In genomic region chr13:119318358-119318757, GRCm38 (mm10) we compare ENCODE assay signal across 11 mouse cellular contexts.
A peak's percentile ranks its signal among the peaks of the same experiment; 100 is the strongest.
DNase-seq lines count a peak whose midpoint lies in the region; ATAC-seq and TF ChIP-seq lines count a peak whose summit lies in the region.
"Had no signal": no experiment of that assay in that cellular context is flagged by ENCODE, and none has a peak within 500 bp of the region (broad histone marks: within the 10 kb centered on the region; RNA-seq: fewer than 3 reads in every experiment).

No protein-coding gene starts in this region.

- no peaks in the 10 kb centered on the region for H3K27me3 ChIP-seq in hindbrain, postnatal 0 days (ENCODE audit: insufficient read depth, low read length)
- no peaks in the 10 kb centered on the region for H3K27me3 ChIP-seq in hindbrain, embryonic 12.5 days
- H3K27me3 ChIP-seq in Patski, result no peaks in the 10 kb centered on the region

- H3K4me1 ChIP-seq in hindbrain, postnatal 0 days (ENCODE audit: insufficient read depth, low read length), result no peaks in the 10 kb centered on the region
- H3K4me1 ChIP-seq in hindbrain, embryonic 12.5 days, result no peaks in the 10 kb centered on the region
- no peaks in the 10 kb centered on the region for H3K4me1 ChIP-seq in lung, adult 2 months (ENCODE audit: control insufficient read depth, insufficient read depth, low read length)

- H3K4me3 ChIP-seq in hindbrain, postnatal 0 days (ENCODE audit: low read length), result no peak overlapping the region
- H3K4me3 ChIP-seq in hindbrain, embryonic 12.5 days, result no peak overlapping the region
- H3K4me3 ChIP-seq in lung, adult 2 months (replicated peaks; ENCODE audit: extremely low read depth, low read depth, low read length), result no peak overlapping the region

- POLR2A ChIA-PET in Patski (lab: Charles Lee), result no interaction called here

- in situ Hi-C loops in Patski (cut with MboI; ENCODE audit: low pct_unique_long_range_greater_than_20kb), result no loop called here

- H3K36me3 ChIP-seq in hindbrain, postnatal 0 days (ENCODE audit: insufficient read depth, low read length), result no peaks in the 10 kb centered on the region
- no peaks in the 10 kb centered on the region for H3K36me3 ChIP-seq in hindbrain, embryonic 12.5 days

- DNase-seq in hindbrain, postnatal 0 days (ENCODE audit: low spot score), result peak; percentile 47
- DNase-seq in lung, postnatal 10 days, result peak; percentile 25
- no peak for DNase-seq in lung, adult 2 months
- DNase-seq in Patski (ENCODE audit: low read depth, low spot score), result no peak
- DNase-seq in spleen, postnatal 10 days (ENCODE audit: low spot score in 2 of 2), result no peak
- no peak for DNase-seq in kidney, postnatal 14 days
- DNase-seq: cerebellum, adult 2 months; liver; spleen, adult 18-20 months had no signal

- H3K27ac ChIP-seq in hindbrain, postnatal 0 days, result no peak overlapping the region
- H3K27ac ChIP-seq in hindbrain, embryonic 12.5 days, result no peak overlapping the region

- TF ChIP-seq CTCF in hindbrain, postnatal 0 days (IDR thresholded peaks at IDR 0.05; ENCODE audit: low read depth), result peak; percentile 74
- no peak for TF ChIP-seq CTCF in lung, adult 2 months (IDR thresholded peaks at IDR 0.05; ENCODE audit: insufficient read depth, low read length)
- peak; percentile 61 for TF ChIP-seq CTCF in Patski (IDR thresholded peaks at IDR 0.05)

- CTCF ChIA-PET in Patski (lab: Charles Lee), result interaction anchor here (1.0 to 1.2 kb wide), 3 partner anchors 24 to 915 kb away, joined by 3 read pairs; no protein-coding TSS in a partner anchor

- no peak overlapping the region for H3K9ac ChIP-seq in hindbrain, postnatal 0 days (replicated peaks; ENCODE audit: low read length)
- no peak overlapping the region for H3K9ac ChIP-seq in hindbrain, embryonic 12.5 days

- ATAC-seq in hindbrain, postnatal 0 days, result no peak
- no peak for ATAC-seq in hindbrain, embryonic 12.5 days (ENCODE audit: low FRiP score)
- no peak for ATAC-seq in Patski
- ATAC-seq in megakaryocyte progenitor cell, adult 5-6 weeks (replicated peaks; ENCODE audit: poor library complexity), result peak; percentile 76

- no peak for TF ChIP-seq POLR2A in lung, adult 2 months (IDR thresholded peaks at IDR 0.05; ENCODE audit: borderline replicate concordance, extremely low read depth, low read depth, low read length)

- WGBS in hindbrain, postnatal 0 days, result 88% methylated on average over 1 of the region's 1 CpGs
- WGBS in hindbrain, embryonic 12.5 days, result 96% methylated on average over 1 of the region's 1 CpGs
- 93% methylated on average over 1 of the region's 1 CpGs for WGBS in lung, adult 2 months

- no peaks in the 10 kb centered on the region for H3K9me3 ChIP-seq in hindbrain, postnatal 0 days (ENCODE audit: low read length)
- no peaks in the 10 kb centered on the region for H3K9me3 ChIP-seq in hindbrain, embryonic 12.5 days (replicated peaks)

- no peak overlapping the region for H3K4me2 ChIP-seq in hindbrain, postnatal 0 days (ENCODE audit: low read depth, low read length)
- no peak overlapping the region for H3K4me2 ChIP-seq in hindbrain, embryonic 12.5 days (replicated peaks)

Comparison
In these comparisons a context has a peak if more than half of its experiments do, and no peak if none do; other contexts are left out.
1. DNase-seq: peak in hindbrain, postnatal 0 days (single experiment) and lung, postnatal 10 days (single experiment); none in lung, adult 2 months (single experiment), Patski (single experiment), spleen, postnatal 10 days (0 of 2) and kidney, postnatal 14 days (single experiment).